Mouse (Mus musculus): ENCODE results near the gene Ssbp4.

DNA sequence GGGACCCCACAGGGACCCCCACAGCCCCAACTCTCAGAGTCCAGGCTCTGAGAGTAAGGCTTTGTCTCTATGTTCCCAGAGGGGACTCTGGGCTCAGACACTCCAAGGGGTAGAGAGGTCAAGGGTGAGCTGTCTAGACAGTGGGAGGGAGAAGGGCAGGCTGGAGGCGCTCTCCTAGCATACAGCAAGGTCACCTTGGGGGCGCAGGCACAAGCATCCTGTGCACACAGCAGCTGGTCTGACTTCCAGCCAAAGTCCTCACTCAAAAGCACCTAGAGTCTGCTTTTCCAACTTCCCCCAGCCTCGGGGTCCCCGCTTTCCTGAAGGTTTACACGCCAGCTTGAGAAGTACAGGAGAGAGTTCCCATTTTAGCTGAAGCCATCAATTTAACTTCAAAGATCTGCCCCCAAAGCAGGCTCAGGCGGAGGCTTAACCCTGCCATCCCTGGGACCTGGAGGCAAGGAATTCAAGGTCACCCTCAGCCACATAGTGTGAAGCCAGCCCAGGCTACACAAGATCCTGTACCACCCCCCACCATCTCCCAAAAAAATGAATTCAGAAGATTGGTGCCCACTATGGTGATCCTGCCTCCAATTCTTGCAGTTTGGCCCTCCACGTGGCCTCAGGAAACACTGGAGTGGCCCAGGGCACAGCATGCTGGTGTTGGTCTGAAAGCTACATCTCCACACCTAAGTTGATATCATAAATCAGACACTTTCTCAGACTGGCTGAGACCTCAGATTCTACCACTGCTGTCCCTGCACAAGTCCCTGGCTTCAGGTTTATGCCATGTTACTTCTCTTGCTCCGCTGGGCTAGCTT, 38.9 kb upstream of the Ssbp4 start:
- no peak for TF ChIP-seq POLR2A (IDR thresholded peaks at IDR 0.05; ENCODE audit: low read depth, low read length)
- TF ChIP-seq CTCF (IDR thresholded peaks at IDR 0.05; ENCODE audit: extremely low read depth, insufficient read length, insufficient replicate concordance, low read depth, low read length): no peak
